Mouse (Mus musculus) heart, adult 2 months (tissue): ENCODE measurements around the gene Kcnh7. TPM values are rescaled to one million over a fixed set of nuclear protein-coding genes. Genes with fewer than 3 reads are reported as not detected.

Source experiments
- DNase-seq, 2 experiments: peaks; one replicate each; pipeline ENCODE4 v3.0.0; 2021
- H3K27ac ChIP-seq: fragments of 200-600 bp; 2 replicates; pipeline ENCODE4 v1.8.1; 2022
- H3K27me3 ChIP-seq: fragments of 200-500 bp; 2 replicates; pipeline ENCODE4 v1.6.1; 2012; ENCODE audit warnings: mild to moderate bottlenecking, low read length, inconsistent platforms, mixed read lengths; ENCODE audit not compliant: control insufficient read depth, insufficient read depth
- H3K36me3 ChIP-seq: fragments of 200-500 bp; 2 replicates; pipeline ENCODE4 v1.6.1; 2012; ENCODE audit warnings: low read length, inconsistent platforms; ENCODE audit not compliant: control insufficient read depth, insufficient read depth
- H3K4me1 ChIP-seq: fragments of 200-500 bp; 2 replicates; pipeline ENCODE4 v1.6.1; 2011; ENCODE audit warnings: low read length; ENCODE audit not compliant: control insufficient read depth, insufficient read depth
- H3K4me3 ChIP-seq: fragments of 200-600 bp; 2 replicates; pipeline ENCODE4 v1.8.1; 2022
- H3K79me2 ChIP-seq: fragments of 200-500 bp; replicated peaks from 2 replicates; pipeline ENCODE4 v1.6.1; 2012; ENCODE audit warnings: mild to moderate bottlenecking, inconsistent platforms, low read length, moderate library complexity, mixed read lengths; ENCODE audit not compliant: control insufficient read depth, insufficient read depth
- H3K9ac ChIP-seq: fragments of 200-500 bp; 2 replicates; pipeline ENCODE4 v1.6.1; 2012; ENCODE audit warnings: low read depth, mild to moderate bottlenecking, control low read depth, inconsistent platforms, low read length, mixed read lengths
- CTCF ChIP-seq: fragments of 200-600 bp; IDR thresholded peaks from 2 replicates; pipeline ENCODE4 v1.8.1; 2022; ENCODE audit warnings: antibody characterized with exemption, mild to moderate bottlenecking, moderate library complexity
- EP300 ChIP-seq: fragments of 200-500 bp; IDR thresholded peaks from 2 replicates; pipeline ENCODE4 v1.6.1; 2011; ENCODE audit warnings: low read depth, low read length, control low read depth; ENCODE audit not compliant: insufficient read depth
- POLR2A ChIP-seq: fragments of 200-500 bp; IDR thresholded peaks from 2 replicates; pipeline ENCODE4 v1.6.1; 2011; ENCODE audit warnings: mild to moderate bottlenecking, low read depth, low read length, control low read depth; ENCODE audit not compliant: insufficient read depth
- WGBS: fragments of 180-500 bp; shearing (Covaris S2); methylation state at CpG from one replicate; pipeline ENCODE4 v1.1.7; 2018; 5-methylcytosine and 5-hydroxymethylcytosine counted together
- intact Hi-C: fragments of 180-260 bp; cut with DNase I; formaldehyde crosslinking; loops from one replicate; pipeline ENCODE4 v1.15.1; 2025
- polyA plus RNA-seq: library from polyadenylated mRNA; depleted of rRNA; stranded (reverse); fragments of >200 nt; gene quantifications from 2 replicates; pipeline ENCODE4 v1.2.3, GENCODE M21; 2012
- total RNA-seq, 2 experiments: library from RNA; stranded (reverse); gene quantifications; 2 replicates each; pipeline ENCODE4 v1.2.3; 2021

The Kcnh7 gene
- total and polyA plus RNA-seq, 3 experiments = 0.02 to 0.26 (median 0.08) TPM

DNA sequence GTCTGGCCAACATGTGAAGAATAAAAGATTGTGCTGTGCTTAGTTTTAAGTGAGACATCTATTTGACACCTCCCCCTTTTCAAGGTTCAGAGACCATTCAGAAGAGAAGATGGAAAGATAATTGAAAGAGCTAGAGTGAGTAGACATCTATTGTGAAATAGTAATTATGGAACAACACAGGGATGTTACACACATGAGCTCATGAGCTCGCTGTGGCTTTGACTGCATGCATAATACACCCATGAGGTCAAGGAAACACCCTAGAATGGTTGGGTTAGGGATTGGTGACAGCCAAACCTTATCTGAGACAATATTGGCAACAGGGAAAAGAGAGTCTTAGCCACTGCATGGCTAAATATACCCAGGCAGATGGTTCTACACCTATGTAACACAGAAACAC lies 380.1 kb downstream of the Kcnh7 start:
- Histone ChIP-seq H3K4me3 (no peak overlapping the region), H3K4me1 (no peaks in the 10 kb centered on the region), H3K27ac (no peak overlapping the region), H3K36me3 (no peaks in the 10 kb centered on the region), H3K27me3 (no peaks in the 10 kb centered on the region), H3K79me2 (no peaks in the 10 kb centered on the region), H3K9ac (no peak overlapping the region)
- intact Hi-C loops = no loop called here
- TF ChIP-seq CTCF (no peak), EP300 (no peak), POLR2A (no peak)
- no peak for DNase-seq
- 70% methylated on average over 1 of the region's 1 CpGs for WGBS

DNA sequence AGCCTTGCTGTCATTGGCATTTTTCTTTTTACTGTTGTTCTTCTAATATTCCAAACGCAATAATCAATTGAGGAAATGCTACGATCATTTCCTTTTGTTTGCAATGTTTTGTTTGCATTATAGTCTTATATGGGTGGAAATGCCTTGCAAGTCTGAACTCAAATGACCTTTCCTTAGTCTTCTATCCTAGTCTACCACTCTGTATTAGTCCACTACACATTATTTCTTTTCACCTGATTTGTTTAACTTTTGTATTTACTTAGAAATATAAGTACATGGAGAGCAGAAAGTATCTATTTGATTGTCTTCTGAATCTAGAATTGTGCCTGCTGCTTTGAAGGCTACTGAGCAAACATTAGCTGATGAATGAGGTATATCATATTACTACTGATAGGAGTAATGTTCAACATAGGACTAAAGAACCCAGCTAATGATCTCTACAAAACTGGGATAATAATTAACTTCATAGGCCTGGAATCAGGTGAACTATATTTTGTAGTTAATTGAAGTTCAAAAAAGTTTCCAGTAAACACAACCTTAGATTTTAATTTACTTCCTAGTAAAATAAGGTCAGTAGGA lies 399.5 kb downstream of the Kcnh7 start:
- Histone ChIP-seq H3K4me1 (no peaks in the 10 kb centered on the region), H3K36me3 (no peaks in the 10 kb centered on the region), H3K9ac (no peak overlapping the region), H3K27ac (no peak overlapping the region), H3K4me3 (no peak overlapping the region), H3K27me3 (no peaks in the 10 kb centered on the region), H3K79me2 (no peaks in the 10 kb centered on the region)
- WGBS = 68% methylated on average over 2 of the region's 2 CpGs
- TF ChIP-seq CTCF (no peak), EP300 (no peak), POLR2A (no peak)
- intact Hi-C loops = no loop called here
- DNase-seq = no peak

DNA sequence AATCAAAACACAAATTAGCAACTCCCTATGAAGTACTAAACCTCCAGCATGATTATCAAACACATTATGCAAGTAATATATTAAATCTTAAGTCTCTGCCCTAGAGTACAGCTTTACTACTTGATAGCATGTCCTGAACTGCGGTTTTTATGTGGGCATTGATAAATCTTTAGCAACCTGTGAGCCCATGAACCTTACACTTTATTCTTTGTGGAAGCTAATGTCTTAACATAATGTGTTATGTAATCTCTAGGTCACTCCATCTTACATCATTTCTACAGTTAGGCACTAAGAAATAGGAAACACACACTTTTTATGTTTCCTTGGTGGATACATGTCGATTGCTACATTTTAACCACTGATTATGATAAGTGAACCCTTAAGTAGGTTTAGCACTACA lies 437.8 kb downstream of the Kcnh7 start:
- WGBS = 73% methylated on average over 2 of the region's 2 CpGs
- no peak for DNase-seq
- Histone ChIP-seq H3K9ac (no peak overlapping the region), H3K4me1 (no peaks in the 10 kb centered on the region), H3K36me3 (no peaks in the 10 kb centered on the region), H3K27ac (no peak overlapping the region), H3K79me2 (no peaks in the 10 kb centered on the region), H3K4me3 (no peak overlapping the region), H3K27me3 (no peaks in the 10 kb centered on the region)
- TF ChIP-seq POLR2A = no peak
- no peak for TF ChIP-seq EP300
- no peak for TF ChIP-seq CTCF
- intact Hi-C loops = no loop called here

GRCm38 (mm10) chr2:62743098-62743497 lies 441.0 kb downstream of the Kcnh7 start:
- no peak overlapping the region for H3K9ac ChIP-seq
- TF ChIP-seq EP300 (no peak), CTCF (no peak), POLR2A (no peak)
- WGBS = 70% methylated on average over 2 of the region's 2 CpGs
- H3K4me1 ChIP-seq = no peaks in the 10 kb centered on the region
- DNase-seq = no peak
- H3K36me3 ChIP-seq = no peaks in the 10 kb centered on the region
- no peak overlapping the region for H3K27ac ChIP-seq
- H3K4me3 ChIP-seq = no peak overlapping the region
- H3K27me3 ChIP-seq = no peaks in the 10 kb centered on the region
- intact Hi-C loops = no loop called here
- no peaks in the 10 kb centered on the region for H3K79me2 ChIP-seq

DNA sequence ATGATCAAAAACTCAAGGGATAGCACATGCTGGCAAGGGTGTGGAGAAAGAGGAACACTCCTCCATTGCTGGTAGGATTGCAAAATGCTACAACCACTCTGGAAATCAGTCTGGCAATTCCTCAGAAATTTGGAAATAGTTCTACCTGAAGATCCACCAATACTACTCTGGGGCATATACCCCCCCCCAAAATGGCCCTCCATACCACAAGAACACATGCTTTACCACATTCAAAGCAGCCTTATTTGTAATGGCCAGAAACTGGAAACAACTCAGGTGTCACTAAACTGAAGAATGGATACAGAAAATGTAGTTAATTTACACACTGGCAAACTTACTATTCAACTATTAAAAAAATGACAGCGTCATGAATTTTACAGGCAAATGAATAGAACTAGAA lies 453.4 kb downstream of the Kcnh7 start:
- H3K9ac ChIP-seq = no peak overlapping the region
- H3K4me1 ChIP-seq = no peaks in the 10 kb centered on the region
- 70% methylated on average over 1 of the region's 1 CpGs for WGBS
- intact Hi-C loops = no loop called here
- no peak for DNase-seq
- H3K27ac ChIP-seq = no peak overlapping the region
- no peaks in the 10 kb centered on the region for H3K27me3 ChIP-seq
- TF ChIP-seq CTCF (no peak), EP300 (no peak), POLR2A (no peak)
- H3K36me3 ChIP-seq = no peaks in the 10 kb centered on the region
- H3K79me2 ChIP-seq = no peaks in the 10 kb centered on the region
- H3K4me3 ChIP-seq = no peak overlapping the region

DNA sequence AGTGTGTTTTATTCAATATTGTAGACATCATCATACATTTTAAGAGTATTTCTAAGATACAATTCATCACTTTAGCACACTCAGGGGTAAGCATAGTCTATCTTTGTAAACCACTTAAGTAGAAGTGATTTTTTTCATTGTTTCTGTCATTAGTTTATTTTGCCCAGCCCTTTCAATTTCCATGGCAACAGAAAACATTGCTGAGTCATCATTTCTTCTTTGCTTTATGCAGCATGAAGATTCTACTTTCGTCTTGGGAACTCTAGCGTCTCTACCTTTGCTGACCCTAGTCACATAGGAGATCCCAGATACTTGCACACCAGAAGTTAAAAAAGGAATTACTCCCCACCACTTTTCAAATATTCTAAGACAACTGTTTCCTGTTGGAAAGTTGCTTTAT lies 456.4 kb downstream of the Kcnh7 start:
- no peak overlapping the region for H3K9ac ChIP-seq
- no peaks in the 10 kb centered on the region for H3K4me1 ChIP-seq
- H3K4me3 ChIP-seq = no peak overlapping the region
- H3K27me3 ChIP-seq = no peaks in the 10 kb centered on the region
- WGBS = 93% methylated on average over 2 of the region's 2 CpGs
- H3K27ac ChIP-seq = no peak overlapping the region
- TF ChIP-seq CTCF = no peak
- no peak for TF ChIP-seq EP300
- TF ChIP-seq POLR2A = no peak
- no peak for DNase-seq
- H3K36me3 ChIP-seq = no peaks in the 10 kb centered on the region
- intact Hi-C loops = no loop called here
- no peaks in the 10 kb centered on the region for H3K79me2 ChIP-seq
